Mouse (Mus musculus): ENCODE data around the gene Tab1. TPM values are rescaled to one million over a fixed set of nuclear protein-coding genes. Genes with fewer than 3 reads are reported as not detected.

Tab1 gene
- polyA plus RNA-seq, 2 experiments from 2014 or later, result 10.7 to 14.5 TPM

- no peak for ATAC-seq
These were observed 30.8 kb downstream of the Tab1 start for GRCm38 (mm10) chr15:80163716-80164115.

- no peak for ATAC-seq
These were observed 32.5 kb downstream of the Tab1 start for GRCm38 (mm10) chr15:80165396-80165795.

- ATAC-seq, result no peak
These were observed 36.6 kb downstream of the Tab1 start for GRCm38 (mm10) chr15:80169484-80169883.

- ATAC-seq, result no peak
These were observed 37.4 kb downstream of the Tab1 start for GRCm38 (mm10) chr15:80170357-80170756.

GRCm38 (mm10) chr15:80171286-80171685 lies 38.4 kb downstream of the Tab1 start:
- ATAC-seq, result no peak

GRCm38 (mm10) chr15:80171791-80172190 lies 38.9 kb downstream of the Tab1 start:
- no peak for ATAC-seq

- ATAC-seq, result no peak
These were observed 40.3 kb downstream of the Tab1 start, which contains the start of gene Mgat3 for GRCm38 (mm10) chr15:80173001-80173771. TSS of gene Mgat3 (plus strand) at chr15:80173721.

- no peak for ATAC-seq
These were observed 41.1 kb downstream of the Tab1 start for GRCm38 (mm10) chr15:80173781-80174597.

GRCm38 (mm10) chr15:80174598-80174875 lies 41.6 kb downstream of the Tab1 start:
- no peak for ATAC-seq

- no peak for ATAC-seq
These were observed 42.4 kb downstream of the Tab1 start for GRCm38 (mm10) chr15:80175316-80175715.

GRCm38 (mm10) chr15:80175756-80176155 lies 42.8 kb downstream of the Tab1 start:
- no peak for ATAC-seq

GRCm38 (mm10) chr15:80181561-80181960 lies 48.6 kb downstream of the Tab1 start:
- ATAC-seq, result no peak

GRCm38 (mm10) chr15:80182072-80182700 lies 49.3 kb downstream of the Tab1 start:
- no peak for ATAC-seq

- ATAC-seq, result no peak
These were observed 56.0 kb downstream of the Tab1 start for GRCm38 (mm10) chr15:80188927-80189326.

GRCm38 (mm10) chr15:80190075-80190474 lies 57.1 kb downstream of the Tab1 start:
- ATAC-seq, result no peak

- peak; percentile 59 for ATAC-seq
These were observed 58.8 kb downstream of the Tab1 start for GRCm38 (mm10) chr15:80191585-80192245.

- peak; percentile 86 for ATAC-seq
These were observed 59.3 kb downstream of the Tab1 start for GRCm38 (mm10) chr15:80192246-80192585.

- ATAC-seq, result no peak
These were observed 59.9 kb downstream of the Tab1 start for GRCm38 (mm10) chr15:80192847-80193246.

GRCm38 (mm10) chr15:80199556-80199955 lies 66.6 kb downstream of the Tab1 start:
- no peak for ATAC-seq

GRCm38 (mm10) chr15:80202111-80202775 lies 69.3 kb downstream of the Tab1 start:
- no peak for ATAC-seq

GRCm38 (mm10) chr15:80203406-80203805 lies 70.5 kb downstream of the Tab1 start:
- ATAC-seq, result no peak

- ATAC-seq, result no peak
These were observed 73.2 kb downstream of the Tab1 start for GRCm38 (mm10) chr15:80206057-80206565.

Data from activated CD4-positive, CD25-positive, alpha-beta regulatory T cell, adult 4 months (primary cell).